ENCODE assay signal across 11 mouse cellular contexts in the genomic region with DNA sequence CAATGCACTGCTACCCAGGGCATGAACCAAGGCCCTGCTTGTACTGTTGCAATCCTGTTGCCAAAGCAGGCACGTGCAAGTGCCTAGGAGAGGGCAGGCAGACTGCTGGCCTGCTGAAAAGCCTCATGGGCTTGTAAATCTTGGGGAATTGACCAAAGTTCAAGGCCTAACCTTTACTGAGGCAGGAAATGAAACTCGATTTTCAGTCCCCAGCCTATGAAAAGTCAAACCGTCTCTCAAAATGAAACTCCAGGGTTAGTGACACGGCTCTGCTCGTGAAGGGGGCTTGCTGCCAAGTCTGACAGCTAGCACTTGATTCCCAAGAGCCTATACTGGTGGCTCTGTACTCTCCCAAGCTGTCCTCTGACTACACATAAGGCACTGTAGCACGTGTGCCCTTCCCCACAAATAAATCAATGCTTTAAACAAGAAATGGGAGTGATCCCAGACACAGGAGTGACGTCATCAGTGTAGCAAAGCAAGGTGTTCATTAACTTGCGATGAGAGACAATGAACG. TPM values are rescaled to one million over a fixed set of nuclear protein-coding genes. Genes with fewer than 3 reads are reported as not detected.
DNase-seq lines count a peak whose midpoint lies in the region.
"Had no signal": no experiment of that assay in that cellular context is flagged by ENCODE, and none has a peak within 500 bp of the region (broad histone marks: within the 10 kb centered on the region; RNA-seq: fewer than 3 reads in every experiment).

No protein-coding gene starts in this region.

- peak; percentile 2 to 5 for DNase-seq in cerebellum, postnatal 10 days
- no peak for DNase-seq in cerebellum, postnatal 36 days
- DNase-seq in kidney, adult 9 months = peak; percentile 57
- DNase-seq in kidney, postnatal 14 days = no peak
- peak; percentile 17 for DNase-seq in CD4-positive, CD25-positive, alpha-beta regulatory T cell, adult 2 months (ENCODE audit: low read depth, low spot score)
- peak; percentile 76 for DNase-seq in induced T-regulatory cell, adult 2 months (ENCODE audit: low read depth)
- DNase-seq in gastrocnemius, adult 8-10 months (ENCODE audit: low spot score in 2 of 2) = no peak
- DNase-seq in urinary bladder, adult 2 months (ENCODE audit: low spot score) = no peak
- DNase-seq: gastrocnemius, postnatal 14 days had no signal

RNA-seq across cellular contexts. Expression of a gene that starts 41.4 kb away (rescaled TPM):
- total RNA-seq in gastrocnemius, adult 8-10 months (2022) = under 1 TPM in 3 of 4 experiments, not detected in 1; 0.29 to 0.49 (median 0.43) TPM
- polyA plus RNA-seq in urinary bladder, adult 2 months (2012; rRNA removed) = 2.5 and 2.6 TPM in 2 replicates
- total RNA-seq: megakaryocyte-erythroid progenitor cell, adult 5-6 weeks had no signal

RNA-seq across cellular contexts. Expression of a gene that starts 57.6 kb away (rescaled TPM):
- not detected for total RNA-seq in gastrocnemius, adult 8-10 months (2022)
- polyA plus RNA-seq in urinary bladder, adult 2 months (2012; rRNA removed) = 0.07 and 0.23 TPM in 2 replicates
- total RNA-seq: gastrocnemius, postnatal 14 days; hematopoietic stem cell, adult 5-6 weeks; megakaryocyte-erythroid progenitor cell, adult 5-6 weeks had no signal

Comparison
In these comparisons a context has a peak if more than half of its experiments do, and no peak if none do; other contexts are left out.
1. DNase-seq: peak in cerebellum, postnatal 10 days (2 of 2), kidney, adult 9 months (single experiment), CD4-positive, CD25-positive, alpha-beta regulatory T cell, adult 2 months (single experiment) and induced T-regulatory cell, adult 2 months (single experiment); none in cerebellum, postnatal 36 days (0 of 2), kidney, postnatal 14 days (single experiment), gastrocnemius, adult 8-10 months (0 of 2) and urinary bladder, adult 2 months (single experiment).